Mouse (Mus musculus) neural tube, embryonic 11.5 days (tissue): Measurements from ENCODE around the gene Clk3. TPM values are rescaled to one million over a fixed set of nuclear protein-coding genes. Genes with fewer than 3 reads are reported as not detected.
A peak's percentile ranks its signal among the peaks of the same experiment; 100 is the strongest.
"Not testable (repeated sequence)": the region's sequence is repeated elsewhere in the genome, so short reads cannot be mapped to it uniquely, and the experiment has no call there.

Experiments
- ATAC-seq: fragments of 200-750 bp; cut with Nextera tagmentation; 2 replicates; pipeline ENCODE4 v1.8.0; 2017; ENCODE audit warnings: moderate number of reproducible peaks, mild to moderate bottlenecking, moderate TSS enrichment, moderate library complexity; ENCODE audit not compliant: insufficient read depth, low FRiP score, low TSS enrichment
- DNase-seq: peaks from one replicate; pipeline ENCODE4 v3.0.0-alpha.2; 2015; ENCODE audit warnings: low spot score
- H3K27ac ChIP-seq: fragments of 300-500 bp; sonication (generic); 2 replicates; pipeline ENCODE4 v1.5.1; 2014; ENCODE audit warnings: low read depth, mild to moderate bottlenecking, low read length
- H3K27me3 ChIP-seq: fragments of 300-500 bp; sonication (generic); 2 replicates; pipeline ENCODE4 v1.6.1; 2014; ENCODE audit warnings: mild to moderate bottlenecking, low read length, mixed read lengths; ENCODE audit not compliant: control insufficient read depth, insufficient read depth
- H3K36me3 ChIP-seq: fragments of 300-500 bp; sonication (generic); 2 replicates; pipeline ENCODE4 v1.6.1; 2014; ENCODE audit warnings: mild to moderate bottlenecking, low read length, moderate library complexity, mixed read lengths; ENCODE audit not compliant: control insufficient read depth, insufficient read depth
- H3K4me1 ChIP-seq: fragments of 300-500 bp; sonication (generic); 2 replicates; pipeline ENCODE4 v1.6.1; 2014; ENCODE audit warnings: low read length, mixed read lengths; ENCODE audit not compliant: control insufficient read depth, insufficient read depth
- H3K4me2 ChIP-seq: fragments of 300-500 bp; sonication (generic); 2 replicates; pipeline ENCODE4 v1.6.1; 2014; ENCODE audit warnings: low read depth, mild to moderate bottlenecking, moderate library complexity
- H3K4me3 ChIP-seq: fragments of 300-500 bp; sonication (generic); 2 replicates; pipeline ENCODE4 v1.5.1; 2014; ENCODE audit warnings: low read depth, low read length
- H3K9ac ChIP-seq: fragments of 300-500 bp; sonication (generic); 2 replicates; pipeline ENCODE4 v1.6.1; 2014; ENCODE audit warnings: mild to moderate bottlenecking, low read length
- H3K9me3 ChIP-seq: fragments of 300-500 bp; sonication (generic); 2 replicates; pipeline ENCODE4 v1.6.1; 2016; ENCODE audit warnings: low read length; ENCODE audit not compliant: control insufficient read depth
- WGBS: fragments of 180-500 bp; shearing (Covaris S2); extraction: QIAGEN DNeasy Blood & Tissue Kit; methylation state at CpG from one replicate; pipeline ENCODE4 v1.1.7; 2014; 5-methylcytosine and 5-hydroxymethylcytosine counted together
- polyA plus RNA-seq: library from polyadenylated mRNA; unstranded; fragments of >200 nt; fragmentation: Nextera tagmentation; extraction: Ambion mirVana; gene quantifications from 2 replicates; pipeline ENCODE4 v1.2.1, GENCODE M21; 2014

Gene Clk3
- polyA plus RNA-seq, 1 experiment from 2014 or later = 97.3 TPM

DNA sequence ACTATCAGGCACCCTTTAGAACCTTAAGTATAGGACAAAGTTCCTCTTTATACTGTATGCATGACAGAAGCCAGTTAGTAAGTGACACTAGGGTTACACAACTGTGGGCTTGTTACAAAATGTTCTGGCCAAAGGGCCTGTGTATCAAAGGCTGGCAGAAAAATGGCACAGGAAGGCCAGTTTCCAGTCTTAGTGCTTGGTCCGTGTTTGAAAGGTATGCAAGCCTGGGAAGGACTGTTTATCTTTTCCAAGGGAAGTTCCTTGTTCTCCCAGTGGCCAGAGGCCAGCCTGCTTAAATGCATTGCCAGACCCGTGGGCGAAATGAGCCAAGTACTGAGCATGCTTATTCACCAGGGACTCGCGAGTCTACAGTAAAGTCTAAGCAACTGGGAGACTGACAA is 42.3 kb downstream of the Clk3 start:
- Histone ChIP-seq H3K9ac (no peak overlapping the region), H3K36me3 (peaks cover 2% of the 10 kb centered on the region; the same call in 1 of the 2 replicates)
- WGBS = 76% methylated on average over 5 of the region's 5 CpGs

DNA sequence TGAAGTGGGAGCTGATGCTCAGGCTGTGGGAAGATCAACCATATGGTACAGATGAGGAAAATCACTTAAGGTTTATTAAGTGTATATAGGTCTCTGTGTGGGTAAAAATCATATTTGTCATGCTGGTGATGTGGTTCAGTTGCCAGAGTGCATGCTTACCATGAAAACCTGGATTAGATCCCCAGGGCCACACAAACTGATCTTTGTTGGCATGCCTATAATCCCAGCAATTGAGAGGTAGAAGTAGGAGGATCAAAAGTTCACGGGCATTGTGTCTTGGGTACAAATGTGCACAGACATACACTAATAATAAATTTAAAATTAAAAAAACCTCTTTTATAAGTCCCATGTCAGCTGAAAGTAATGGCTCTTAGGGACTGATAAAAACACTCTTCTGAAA is 43.3 kb downstream of the Clk3 start:
- DNase-seq (no peak), ATAC-seq (no peak)
- no peak overlapping the region for H3K9ac ChIP-seq
- no peaks in the 10 kb centered on the region for H3K27me3 ChIP-seq
- no peaks in the 10 kb centered on the region for H3K9me3 ChIP-seq
- H3K27ac ChIP-seq = no peak overlapping the region
- H3K4me1 ChIP-seq = no peaks in the 10 kb centered on the region
- peaks cover 2% of the 10 kb centered on the region; the same call in 1 of the 2 replicates for H3K36me3 ChIP-seq
- WGBS = 84% methylated on average over 1 of the region's 1 CpGs
- no peak overlapping the region for H3K4me3 ChIP-seq
- no peak overlapping the region for H3K4me2 ChIP-seq

More for the DNA sequence above, 42.3 kb downstream of the Clk3 start:
- H3K4me3 ChIP-seq = no peak overlapping the region
- no peaks in the 10 kb centered on the region for H3K9me3 ChIP-seq
- no peak for ATAC-seq
- H3K27me3 ChIP-seq = no peaks in the 10 kb centered on the region
- H3K4me1 ChIP-seq = no peaks in the 10 kb centered on the region
- no peak overlapping the region for H3K27ac ChIP-seq
- DNase-seq = no peak
- H3K4me2 ChIP-seq = no peak overlapping the region

DNA sequence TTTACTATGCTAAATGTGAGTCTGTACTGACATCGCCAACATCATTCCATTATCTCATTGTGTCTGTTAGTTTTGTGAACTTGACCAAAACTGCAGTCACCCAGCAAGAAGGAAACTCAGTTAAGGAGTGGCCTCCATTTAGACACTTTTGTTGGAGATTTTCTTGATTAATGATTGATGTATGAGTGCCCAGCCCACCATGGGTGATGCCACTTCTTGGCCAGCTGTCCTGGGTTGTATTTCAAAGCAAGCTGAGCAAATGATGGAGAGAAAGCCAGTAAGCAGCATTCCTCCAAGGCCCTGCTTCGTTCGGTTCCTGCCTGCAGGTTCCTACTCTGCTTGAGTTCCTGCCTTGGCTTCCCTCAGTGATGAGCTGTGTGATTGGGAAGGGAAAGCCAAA is 44.9 kb downstream of the Clk3 start:
- Histone ChIP-seq H3K4me2 (no peak overlapping the region), H3K9ac (no peak overlapping the region), H3K27me3 (no peaks in the 10 kb centered on the region), H3K9me3 (no peaks in the 10 kb centered on the region), H3K27ac (no peak overlapping the region), H3K4me3 (no peak overlapping the region), H3K4me1 (no peaks in the 10 kb centered on the region), H3K36me3 (peaks cover 8% of the 10 kb centered on the region; the same call in 1 of the 2 replicates)
- DNase-seq (no peak), ATAC-seq (no peak)
- WGBS = 95% methylated on average over 3 of the region's 3 CpGs

DNA sequence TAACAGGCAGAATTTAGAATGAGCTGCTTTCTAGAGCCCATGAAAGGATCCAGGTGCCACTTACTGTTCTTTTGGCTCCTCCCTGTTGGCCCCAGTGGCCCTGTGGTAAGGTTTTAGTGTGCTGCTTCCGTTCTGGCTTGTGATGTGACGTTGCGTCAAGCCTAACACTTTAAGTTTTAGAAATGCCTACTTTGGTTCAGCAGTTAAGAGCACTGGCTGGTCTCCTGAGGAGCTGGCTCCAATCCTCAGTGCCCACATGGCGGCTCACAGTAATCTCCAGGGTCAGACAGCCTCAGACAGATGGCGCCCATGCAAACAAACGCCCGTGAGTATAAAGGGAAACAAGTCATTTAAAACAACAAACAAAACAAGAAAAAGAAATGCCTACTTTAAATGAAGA is 47.3 kb downstream of the Clk3 start:
- ATAC-seq = no peak
- DNase-seq = no peak
- no peak overlapping the region for H3K4me3 ChIP-seq
- 93% methylated on average over 7 of the region's 7 CpGs for WGBS
- H3K4me2 ChIP-seq = no peak overlapping the region
- no peaks in the 10 kb centered on the region for H3K27me3 ChIP-seq
- no peaks in the 10 kb centered on the region for H3K4me1 ChIP-seq
- H3K27ac ChIP-seq = no peak overlapping the region
- no peaks in the 10 kb centered on the region for H3K9me3 ChIP-seq
- no peak overlapping the region for H3K9ac ChIP-seq
- peaks cover 12% of the 10 kb centered on the region for H3K36me3 ChIP-seq

DNA sequence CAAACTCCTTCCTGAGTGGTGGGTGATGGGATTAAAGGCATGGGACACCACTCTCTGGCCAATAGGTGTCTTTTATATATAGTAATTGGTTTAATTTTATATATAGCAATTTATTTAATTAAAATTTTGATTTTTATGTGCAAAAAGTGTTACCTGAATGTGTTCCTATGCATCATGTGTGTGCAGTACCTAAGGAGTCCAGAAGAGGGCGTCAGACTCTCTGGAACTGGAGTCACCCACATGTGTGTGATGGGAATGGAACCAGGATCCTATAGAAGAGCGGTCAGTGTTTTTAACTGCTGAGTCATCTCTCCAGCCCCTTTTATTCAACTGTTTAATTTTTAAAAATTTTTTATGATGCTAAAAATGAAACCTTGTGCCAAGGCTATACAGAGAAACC is 53.5 kb downstream of the Clk3 start:
- H3K27me3 ChIP-seq = no peaks in the 10 kb centered on the region
- no peaks in the 10 kb centered on the region for H3K9me3 ChIP-seq
- DNase-seq (no peak), ATAC-seq (no peak)
- H3K4me1 ChIP-seq = peaks cover 5% of the 10 kb centered on the region
- no peak overlapping the region for H3K4me2 ChIP-seq
- no peak overlapping the region for H3K9ac ChIP-seq
- 75% methylated on average over 2 of the region's 2 CpGs for WGBS
- no peak overlapping the region for H3K4me3 ChIP-seq
- no peak overlapping the region for H3K27ac ChIP-seq
- H3K36me3 ChIP-seq = peaks cover 10% of the 10 kb centered on the region

DNA sequence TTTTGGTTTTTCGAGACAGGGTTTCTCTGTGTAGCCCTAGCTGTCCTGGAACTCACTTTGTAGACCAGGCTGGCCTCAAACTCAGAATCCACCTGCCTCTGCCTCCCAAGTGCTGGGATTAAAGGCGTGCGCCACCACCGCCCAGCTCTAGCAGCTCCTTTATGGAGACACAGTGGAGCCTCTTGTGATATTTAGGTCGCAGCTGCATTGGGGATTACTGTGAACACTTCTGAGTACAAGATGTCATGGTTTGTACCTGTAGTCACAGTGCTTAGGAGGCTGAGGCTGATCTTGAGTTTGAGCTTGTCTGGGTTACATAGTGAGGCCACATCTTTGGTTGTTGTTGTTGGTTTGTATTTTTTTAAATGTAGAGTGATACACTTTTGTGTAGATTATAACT is 55.4 kb downstream of the Clk3 start:
- H3K4me1 ChIP-seq, H3K27me3 ChIP-seq, H3K27ac ChIP-seq, H3K9me3 ChIP-seq, H3K9ac ChIP-seq, DNase-seq, H3K36me3 ChIP-seq, H3K4me2 ChIP-seq, H3K4me3 ChIP-seq, ATAC-seq: not testable (repeated sequence)
- 91% methylated on average over 5 of the region's 5 CpGs for WGBS

DNA sequence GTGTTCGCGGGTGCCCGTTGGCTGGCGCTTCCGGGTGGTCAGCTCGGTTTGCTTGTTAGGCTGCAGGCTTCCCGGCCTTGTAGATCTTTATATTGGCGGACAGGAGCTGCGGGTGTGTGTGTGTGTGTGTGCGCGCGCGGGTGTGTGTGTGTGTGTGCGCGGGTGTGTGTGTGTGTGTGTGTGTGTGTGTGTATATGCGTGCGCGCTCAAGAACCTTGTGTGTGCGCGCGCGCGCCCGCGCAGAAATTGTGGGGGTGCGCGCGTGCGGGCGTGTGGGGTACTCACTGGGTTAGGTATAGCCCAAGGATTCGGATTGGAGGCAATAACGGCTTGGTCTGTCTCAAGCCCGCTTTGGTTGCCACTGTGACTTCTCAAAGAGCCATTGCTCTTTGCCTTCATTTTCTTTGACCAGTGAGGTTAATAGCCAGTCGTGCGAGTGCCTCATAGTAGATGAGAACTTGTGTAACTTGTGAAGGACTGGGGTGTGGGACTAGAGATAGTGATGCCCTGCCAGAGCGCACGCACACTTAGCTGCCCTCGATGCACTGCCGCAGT is 56.9 kb downstream of the Clk3 start:
- ATAC-seq (no peak), DNase-seq (peak; percentile 50)
- Histone ChIP-seq H3K4me2 (peak overlapping the region; percentile 84), H3K9ac (peak overlapping the region; percentile 86), H3K36me3 (no peaks in the 10 kb centered on the region), H3K4me3 (peak overlapping the region; percentile 90), H3K9me3 (no peaks in the 10 kb centered on the region), H3K4me1 (peaks cover 5% of the 10 kb centered on the region), H3K27ac (0 out of 2 replicates have a peak overlapping the region, but pooled peaks have one; percentile 39), H3K27me3 (no peaks in the 10 kb centered on the region)
- 3% methylated on average over 37 of the region's 39 CpGs for WGBS

DNA sequence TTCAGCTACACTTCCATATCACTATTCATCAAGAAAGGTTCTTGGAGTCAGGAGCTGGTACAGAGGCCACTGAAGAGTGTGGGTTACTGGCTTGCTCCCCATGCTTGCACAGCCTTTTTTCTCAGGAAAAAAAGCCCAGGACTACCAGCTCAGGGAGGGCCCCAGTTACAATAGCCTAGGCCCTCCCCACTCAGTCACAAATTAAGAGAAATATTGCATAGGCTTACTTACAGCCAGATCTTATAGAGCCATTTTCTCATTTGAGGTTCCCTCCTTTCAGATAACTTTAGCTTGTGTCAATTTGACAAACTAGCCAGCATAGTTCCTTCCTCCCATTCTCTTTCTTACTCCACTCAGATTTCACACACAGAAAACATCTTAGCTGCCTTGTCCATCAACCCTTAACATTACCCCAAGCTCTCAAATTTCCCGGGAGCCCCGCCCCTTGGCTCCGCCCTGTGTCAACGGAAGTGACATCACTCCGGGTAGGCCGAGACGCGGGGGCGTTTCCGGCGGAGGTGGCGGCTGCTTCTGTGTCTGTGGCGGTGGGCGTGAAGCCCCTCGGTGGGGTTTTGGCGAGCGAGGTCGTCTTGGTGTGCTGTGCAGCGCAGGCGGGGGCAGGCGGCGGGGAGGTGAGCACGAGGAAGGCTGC is 57.5 kb downstream of the Clk3 start, which contains the start of gene Edc3:
Edc3 (plus strand) TSS at position 473 of the 652 bp plus-strand sequence.
- ATAC-seq = peak; percentile 83
- Histone ChIP-seq H3K9me3 (no peaks in the 10 kb centered on the region), H3K27me3 (no peaks in the 10 kb centered on the region), H3K4me3 (peak within 1 kb of the TSS; percentile 90), H3K36me3 (no peaks in the 10 kb centered on the region), H3K27ac (0 out of 2 replicates have a peak within 1 kb of the TSS, but pooled peaks have one; percentile 39), H3K9ac (peak within 1 kb of the TSS; percentile 86), H3K4me2 (peak within 1 kb of the TSS; percentile 84), H3K4me1 (peaks cover 5% of the 10 kb centered on the region)
- 0% methylated on average over 23 of the region's 23 CpGs for WGBS
- peak; percentile 92 for DNase-seq

DNA sequence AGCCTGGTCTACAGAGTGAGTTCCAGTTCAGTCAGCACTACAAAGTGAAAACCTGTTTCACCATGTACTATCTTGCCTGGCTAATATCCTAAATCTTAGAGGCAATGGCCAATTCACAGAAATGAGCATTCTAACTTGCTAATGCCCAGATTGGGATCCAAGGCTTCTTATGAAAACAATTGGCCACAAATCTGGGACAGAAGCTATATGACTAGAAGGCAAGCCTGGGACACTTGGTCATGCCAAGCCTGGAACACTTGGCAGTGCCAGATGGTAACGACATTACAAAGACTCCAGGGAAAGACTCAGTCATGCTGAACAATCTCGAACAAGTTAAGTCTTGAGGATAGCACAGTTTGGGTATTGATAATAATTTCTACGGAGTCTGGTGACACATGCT is 59.2 kb downstream of the Clk3 start:
- H3K27me3 ChIP-seq = no peaks in the 10 kb centered on the region
- H3K9me3 ChIP-seq = no peaks in the 10 kb centered on the region
- DNase-seq (no peak), ATAC-seq (no peak)
- H3K4me3 ChIP-seq = no peak overlapping the region
- no peak overlapping the region for H3K27ac ChIP-seq
- H3K9ac ChIP-seq = no peak overlapping the region
- H3K4me2 ChIP-seq = no peak overlapping the region
- 89% methylated on average over 3 of the region's 3 CpGs for WGBS
- peaks cover 5% of the 10 kb centered on the region for H3K4me1 ChIP-seq
- no peaks in the 10 kb centered on the region for H3K36me3 ChIP-seq
